Mouse (Mus musculus) heart, embryonic 11.5 days (tissue): Measurements from ENCODE around the gene Ooep. TPM values are rescaled to one million over a fixed set of nuclear protein-coding genes. Genes with fewer than 3 reads are reported as not detected.

Experiments
- polyA plus RNA-seq: library from polyadenylated mRNA; unstranded; fragments of >200 nt; fragmentation: Nextera tagmentation; extraction: Ambion mirVana; gene quantifications from 2 replicates; pipeline ENCODE4 v1.2.1, GENCODE M21; 2014

Gene Ooep
- polyA plus RNA-seq, 1 experiment from 2014 or later: 0.77 TPM

Other genes with a start within 250 kb of the Ooep start
- 87.5 and 88.7 TPM in 2 replicates for gene Gsta4, start 196.0 kb downstream of the Ooep start, polyA plus RNA-seq
- gene Gsta1, start 148.1 kb downstream of the Ooep start, polyA plus RNA-seq: not detected in 2 replicates
- not detected in 2 replicates for gene Gm3776, start 121.6 kb downstream of the Ooep start, polyA plus RNA-seq
- gene Gm10639, start 88.8 kb downstream of the Ooep start, polyA plus RNA-seq: not detected in 2 replicates
- gene Omt2a, start 63.9 kb downstream of the Ooep start, polyA plus RNA-seq: not detected in 2 replicates
- gene Omt2b, start 51.1 kb downstream of the Ooep start, polyA plus RNA-seq: not detected in 2 replicates
- not detected in 2 replicates for gene Gsta2, start 22.9 kb downstream of the Ooep start, polyA plus RNA-seq
- not detected in 2 replicates for gene Dppa5a, start 10.5 kb downstream of the Ooep start, polyA plus RNA-seq
- gene Ddx43, start 17.1 kb upstream of the Ooep start, polyA plus RNA-seq: 0.32 TPM in 1 of 2 replicates, not detected in the other
- gene Cgas, start 64.5 kb upstream of the Ooep start, polyA plus RNA-seq: 0.44 and 0.72 TPM in 2 replicates
- 27.6 and 28.2 TPM in 2 replicates for gene Mto1, start 69.5 kb upstream of the Ooep start, polyA plus RNA-seq
- 0.46 TPM in 1 of 2 replicates, not detected in the other for gene Gm17324, start 70.1 kb upstream of the Ooep start, polyA plus RNA-seq
- gene Eef1a1, start 110.4 kb upstream of the Ooep start, polyA plus RNA-seq: 3,731 and 3,838 TPM in 2 replicates
- gene Slc17a5, start 209.3 kb upstream of the Ooep start, polyA plus RNA-seq: 7.4 and 7.7 TPM in 2 replicates
- gene Cd109, start 236.8 kb upstream of the Ooep start, polyA plus RNA-seq: 1.7 TPM in 2 replicates